Mouse (Mus musculus): ENCODE data around the gene Syngr4. TPM values are rescaled to one million over a fixed set of nuclear protein-coding genes. Genes with fewer than 3 reads are reported as not detected.
"Not testable (repeated sequence)": the region's sequence is repeated elsewhere in the genome, so short reads cannot be mapped to it uniquely, and the experiment has no call there.

The Syngr4 gene
- polyA plus RNA-seq (2015; fragmentation: Nextera tagmentation; extraction: Ambion mirVana): 0.34 TPM in 1 of 2 replicates, not detected in the other

DNA sequence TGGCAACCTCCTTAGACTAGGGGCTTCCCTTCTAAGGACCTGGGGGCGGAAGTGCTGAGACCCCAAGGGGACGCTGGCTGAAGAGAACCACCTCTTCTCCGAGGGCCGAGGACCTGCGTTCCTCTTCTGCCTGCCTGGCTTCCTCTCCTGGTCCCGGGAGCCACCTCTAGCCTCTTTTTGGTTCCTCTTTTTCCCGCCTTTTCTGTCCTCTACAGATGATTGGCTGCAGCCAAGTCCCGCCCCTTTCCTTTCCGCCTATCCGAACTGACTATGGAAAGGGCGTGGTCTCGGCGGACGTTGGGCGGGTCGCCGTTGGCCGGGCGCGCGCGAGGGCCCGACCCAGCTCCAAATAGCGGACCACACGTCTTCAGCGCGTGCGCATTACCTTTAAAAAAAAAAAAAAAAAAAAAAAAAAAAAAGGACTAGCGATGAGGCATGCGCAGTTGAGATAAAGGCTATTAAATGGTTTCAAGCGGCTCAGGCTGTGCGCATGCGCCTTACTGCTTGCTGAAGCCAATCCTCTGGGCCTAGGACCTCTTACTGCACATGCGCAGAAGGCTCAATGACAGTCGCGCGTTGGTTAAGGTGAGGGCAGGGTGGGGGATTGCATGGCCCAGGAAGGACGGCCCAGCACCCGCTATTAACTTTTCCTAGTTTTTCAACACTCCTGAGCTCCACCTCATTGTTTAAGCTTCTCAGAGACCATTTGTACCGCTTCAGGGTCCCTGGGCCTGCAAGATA, at the start of gene Syngr4, which contains the start of gene Tmem143:
Syngr4 (minus strand) TSS at position 198 of the 741 bp plus-strand sequence.
Tmem143 (plus strand) TSS at position 425 of the 741 bp plus-strand sequence.
- 1% methylated on average over 40 of the region's 40 CpGs for WGBS
- peak within 1 kb of the TSS; percentile 82 for H3K27ac ChIP-seq (replicated peaks)
- H3K4me2 ChIP-seq: peak within 1 kb of the TSS; percentile 90
- H3K9ac ChIP-seq: peak within 1 kb of the TSS; percentile 62
- H3K9me3 ChIP-seq: no peaks in the 10 kb centered on the region
- H3K36me3 ChIP-seq: no peaks in the 10 kb centered on the region
- H3K27me3 ChIP-seq: no peaks in the 10 kb centered on the region
- peaks cover 15% of the 10 kb centered on the region for H3K4me1 ChIP-seq (replicated peaks)
- peak within 1 kb of the TSS; percentile 53 for H3K4me3 ChIP-seq
- peak; percentile 93 for ATAC-seq (ENCODE audit: low FRiP score, low read depth)

GRCm38 (mm10) chr7:45943280-45943679, 46.8 kb upstream of the Syngr4 start:
- H3K36me3 ChIP-seq; ATAC-seq (ENCODE audit: low FRiP score, low read depth); H3K9ac ChIP-seq; H3K4me2 ChIP-seq; H3K27ac ChIP-seq (replicated peaks); H3K9me3 ChIP-seq; H3K4me1 ChIP-seq (replicated peaks); H3K4me3 ChIP-seq; H3K27me3 ChIP-seq: not testable (repeated sequence)
- WGBS: 76% methylated on average over 1 of the region's 1 CpGs

GRCm38 (mm10) chr7:45941986-45942385, 45.5 kb upstream of the Syngr4 start:
- no peaks in the 10 kb centered on the region for H3K4me1 ChIP-seq (replicated peaks)
- H3K27ac ChIP-seq (replicated peaks): no peak overlapping the region
- no peak overlapping the region for H3K4me2 ChIP-seq
- WGBS: 92% methylated on average over 9 of the region's 9 CpGs
- H3K9ac ChIP-seq: no peak overlapping the region
- H3K27me3 ChIP-seq: no peaks in the 10 kb centered on the region
- ATAC-seq (ENCODE audit: low FRiP score, low read depth): no peak
- H3K9me3 ChIP-seq: no peaks in the 10 kb centered on the region
- H3K4me3 ChIP-seq: no peak overlapping the region
- H3K36me3 ChIP-seq: no peaks in the 10 kb centered on the region

GRCm38 (mm10) chr7:45939836-45940235, 43.3 kb upstream of the Syngr4 start:
- no peak overlapping the region for H3K27ac ChIP-seq (replicated peaks)
- no peak overlapping the region for H3K9ac ChIP-seq
- no peaks in the 10 kb centered on the region for H3K4me1 ChIP-seq (replicated peaks)
- 45% methylated on average over 2 of the region's 2 CpGs for WGBS
- no peak overlapping the region for H3K4me2 ChIP-seq
- ATAC-seq (ENCODE audit: low FRiP score, low read depth): no peak
- H3K36me3 ChIP-seq: no peaks in the 10 kb centered on the region
- no peaks in the 10 kb centered on the region for H3K9me3 ChIP-seq
- no peaks in the 10 kb centered on the region for H3K27me3 ChIP-seq
- no peak overlapping the region for H3K4me3 ChIP-seq

GRCm38 (mm10) chr7:45935114-45935513, 38.6 kb upstream of the Syngr4 start:
- Histone ChIP-seq H3K9ac (no peak overlapping the region), H3K27ac (replicated peaks) (no peak overlapping the region), H3K4me3 (no peak overlapping the region), H3K4me2 (no peak overlapping the region), H3K27me3 (no peaks in the 10 kb centered on the region), H3K9me3 (no peaks in the 10 kb centered on the region), H3K4me1 (replicated peaks) (no peaks in the 10 kb centered on the region), H3K36me3 (no peaks in the 10 kb centered on the region)
- ATAC-seq (ENCODE audit: low FRiP score, low read depth): peak; percentile 61; the same call in 1 of the 2 replicates
- WGBS: 27% methylated on average over 7 of the region's 7 CpGs

DNA sequence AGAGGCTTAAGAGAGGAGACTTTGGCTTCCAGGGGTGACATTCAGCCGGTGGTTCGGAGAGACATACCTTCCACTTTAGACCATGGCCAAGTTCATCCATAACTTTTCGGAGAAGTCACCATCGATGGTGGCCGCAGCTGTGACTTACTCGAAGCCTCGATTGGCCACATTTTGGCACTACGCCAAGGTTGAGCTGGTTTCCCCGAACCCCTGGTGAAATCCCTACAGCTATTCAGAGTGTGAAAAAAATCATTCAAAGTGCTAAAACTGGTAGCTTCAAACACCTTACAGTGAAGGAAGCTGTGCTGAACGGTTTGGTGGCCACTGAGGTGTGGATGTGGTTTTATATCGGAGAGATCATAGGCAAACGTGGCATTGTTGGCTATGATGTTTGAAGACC, 37.3 kb upstream of the Syngr4 start:
- not testable (repeated sequence) for H3K36me3 ChIP-seq; H3K4me1 ChIP-seq (replicated peaks); H3K4me3 ChIP-seq; H3K9me3 ChIP-seq; H3K27me3 ChIP-seq; ATAC-seq (ENCODE audit: low FRiP score, low read depth); H3K9ac ChIP-seq; H3K27ac ChIP-seq (replicated peaks); H3K4me2 ChIP-seq
- WGBS: 86% methylated on average over 12 of the region's 12 CpGs

DNA sequence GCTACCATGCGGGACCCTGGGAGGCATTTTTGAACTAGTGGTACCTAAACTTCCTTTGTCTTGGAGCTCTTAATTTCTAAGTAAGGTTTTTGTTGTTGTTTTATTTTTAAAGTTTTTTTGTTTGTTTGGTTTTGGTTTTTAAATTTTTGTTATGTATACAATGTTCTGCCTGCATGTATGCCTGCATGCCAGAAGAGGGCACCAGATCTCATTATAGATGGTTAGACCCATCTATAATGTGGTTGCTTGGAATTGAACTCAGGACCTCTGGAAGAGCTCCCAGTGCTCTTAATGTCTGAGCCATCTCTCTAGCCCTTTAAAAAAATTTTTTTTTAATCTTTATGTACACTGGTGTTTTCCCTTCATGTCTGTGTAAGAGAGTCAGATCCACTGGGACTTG, 33.2 kb upstream of the Syngr4 start:
- 91% methylated on average over 1 of the region's 1 CpGs for WGBS
- H3K4me1 ChIP-seq (replicated peaks): no peaks in the 10 kb centered on the region
- H3K9me3 ChIP-seq: no peaks in the 10 kb centered on the region
- H3K27ac ChIP-seq (replicated peaks): no peak overlapping the region
- no peak overlapping the region for H3K4me3 ChIP-seq
- no peak overlapping the region for H3K4me2 ChIP-seq
- peaks cover 3% of the 10 kb centered on the region; the same call in 1 of the 2 replicates for H3K27me3 ChIP-seq
- H3K36me3 ChIP-seq: no peaks in the 10 kb centered on the region
- no peak overlapping the region for H3K9ac ChIP-seq
- no peak for ATAC-seq (ENCODE audit: low FRiP score, low read depth)

- no peaks in the 10 kb centered on the region for H3K9me3 ChIP-seq
- no peak for ATAC-seq (ENCODE audit: low FRiP score, low read depth)
- H3K9ac ChIP-seq: no peak overlapping the region
- peaks cover 8% of the 10 kb centered on the region; the same call in 1 of the 2 replicates for H3K4me1 ChIP-seq (replicated peaks)
- WGBS: 15% methylated on average over 20 of the region's 23 CpGs
- no peaks in the 10 kb centered on the region for H3K36me3 ChIP-seq
- 0 out of 2 replicates have a peak overlapping the region, but pooled peaks have one; percentile 6 for H3K4me3 ChIP-seq
- H3K27me3 ChIP-seq: peaks cover 3% of the 10 kb centered on the region; the same call in 1 of the 2 replicates
- peak overlapping the region; percentile 24 for H3K4me2 ChIP-seq
- no peak overlapping the region for H3K27ac ChIP-seq (replicated peaks)
Observed at GRCm38 (mm10) chr7:45928626-45929295, 32.2 kb upstream of the Syngr4 start.

DNA sequence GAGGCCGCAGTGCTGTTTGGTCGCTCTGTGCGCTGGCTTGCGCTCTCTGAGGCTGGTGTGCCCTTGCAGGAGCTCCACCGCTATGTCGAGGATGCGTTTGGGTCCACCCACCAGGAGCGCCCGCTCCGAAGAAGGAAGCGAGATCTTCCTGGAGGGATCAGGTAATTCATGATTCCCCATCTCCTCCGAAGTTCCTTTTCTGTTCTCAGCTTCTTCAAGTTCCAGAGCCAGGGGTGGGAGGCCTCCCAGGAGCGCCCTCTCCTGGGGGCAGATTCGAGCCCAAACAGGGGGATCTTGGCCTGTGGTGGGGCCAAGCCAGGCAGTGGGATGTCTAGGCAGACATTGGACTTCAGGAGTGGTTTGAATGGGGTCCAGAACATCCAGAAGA, 27.9 kb upstream of the Syngr4 start:
- H3K27ac ChIP-seq (replicated peaks): no peak overlapping the region; the same call in 1 of the 2 replicates

DNA sequence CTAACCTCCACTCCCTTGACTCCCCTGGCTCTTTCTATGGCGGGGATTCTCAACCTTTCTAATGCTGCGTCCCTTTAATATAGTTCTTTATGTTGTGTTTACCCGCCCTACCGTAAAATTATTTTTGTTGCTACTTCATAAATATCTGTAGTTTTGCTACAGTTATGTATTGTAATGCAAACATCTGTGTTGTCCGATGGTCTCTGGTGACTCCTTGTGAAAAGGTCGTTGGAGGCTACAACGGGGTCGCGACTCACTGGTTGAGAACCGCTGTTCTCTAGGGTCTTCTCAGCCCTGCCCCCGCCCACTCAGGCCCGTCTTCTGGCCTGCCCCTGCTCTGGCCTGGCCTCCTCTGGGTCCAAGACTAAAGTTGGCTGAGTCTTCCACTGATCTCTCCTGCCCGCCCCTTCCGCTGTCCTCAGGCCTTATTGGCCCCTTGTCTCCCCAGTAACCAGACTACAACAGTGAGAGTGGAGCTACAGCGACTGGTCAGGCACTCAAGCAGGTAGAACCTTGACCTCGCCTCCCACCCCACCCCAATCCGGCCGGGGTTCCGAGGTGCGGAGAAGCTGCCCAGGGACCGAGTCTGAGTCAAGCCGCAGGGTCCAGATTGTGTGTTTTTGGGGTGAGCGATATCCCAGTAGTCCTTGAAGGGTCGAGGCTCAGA, 27.4 kb upstream of the Syngr4 start, which contains the start of gene Ccdc114:
Ccdc114 (plus strand) TSS at position 311 of the 667 bp plus-strand sequence.
- ATAC-seq (ENCODE audit: low FRiP score, low read depth): peak; percentile 57
- 6% methylated on average over 24 of the region's 24 CpGs for WGBS
- Histone ChIP-seq H3K27me3 (no peaks in the 10 kb centered on the region; the same call in 1 of the 2 replicates), H3K4me1 (replicated peaks) (peaks cover 21% of the 10 kb centered on the region), H3K4me2 (peak within 1 kb of the TSS; percentile 89), H3K36me3 (no peaks in the 10 kb centered on the region), H3K4me3 (peak within 1 kb of the TSS; percentile 51), H3K27ac (replicated peaks) (peak within 1 kb of the TSS; percentile 89), H3K9me3 (no peaks in the 10 kb centered on the region), H3K9ac (peak within 1 kb of the TSS; percentile 53)

More for the DNA sequence above, 27.9 kb upstream of the Syngr4 start:
- H3K4me3 ChIP-seq: peak overlapping the region; percentile 51
- ATAC-seq (ENCODE audit: low FRiP score, low read depth): no peak
- peaks cover 2% of the 10 kb centered on the region; the same call in 1 of the 2 replicates for H3K27me3 ChIP-seq
- peaks cover 21% of the 10 kb centered on the region for H3K4me1 ChIP-seq (replicated peaks)
- WGBS: 15% methylated on average over 14 of the region's 14 CpGs
- no peaks in the 10 kb centered on the region for H3K36me3 ChIP-seq
- no peak overlapping the region for H3K9ac ChIP-seq
- peak overlapping the region; percentile 89 for H3K4me2 ChIP-seq
- H3K9me3 ChIP-seq: no peaks in the 10 kb centered on the region

DNA sequence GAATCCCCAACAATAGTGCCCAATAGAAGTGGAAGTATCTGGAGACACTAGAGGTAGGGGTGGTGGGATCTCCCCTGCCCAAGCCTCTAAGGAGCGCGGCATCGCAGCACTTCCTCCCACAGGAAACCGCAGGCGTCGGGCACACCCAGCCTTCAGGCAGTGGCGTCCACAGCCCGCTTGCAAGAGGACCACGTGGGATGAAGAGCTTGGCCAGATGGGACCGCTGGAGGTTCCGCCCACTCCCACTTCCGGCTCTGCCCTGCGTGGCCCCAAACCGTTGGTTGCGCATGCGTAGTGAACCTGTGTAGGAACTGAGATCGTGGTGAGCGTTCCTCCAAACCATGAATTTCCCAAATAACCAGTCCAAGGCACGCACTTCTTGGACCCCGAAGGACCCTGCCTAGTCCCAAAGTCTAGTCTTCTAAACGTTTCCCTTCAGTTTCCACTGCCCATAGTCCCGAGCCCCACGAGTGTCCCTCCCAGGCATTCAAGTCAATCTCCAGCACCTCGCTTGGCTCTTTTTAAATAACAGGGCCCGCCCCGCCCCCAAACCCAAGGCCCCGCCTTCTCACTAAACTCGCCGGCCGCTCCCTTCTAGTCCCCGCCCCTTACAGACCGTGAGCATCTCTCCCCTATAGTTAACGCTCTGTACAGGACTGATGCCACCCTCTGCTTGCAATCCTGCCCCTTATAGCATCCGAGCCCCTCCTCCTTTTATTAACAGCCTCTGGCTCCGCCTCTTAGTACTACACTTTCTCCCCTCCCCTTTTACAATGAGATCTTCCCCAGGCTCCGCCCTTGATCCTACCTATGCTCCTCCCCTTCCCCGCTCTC, 26.6 kb upstream of the Syngr4 start:
- H3K9me3 ChIP-seq: no peaks in the 10 kb centered on the region
- H3K9ac ChIP-seq: peak overlapping the region; percentile 53
- H3K36me3 ChIP-seq: no peaks in the 10 kb centered on the region
- WGBS: under 1% methylated on average over 37 of the region's 37 CpGs
- H3K27me3 ChIP-seq: no peaks in the 10 kb centered on the region; the same call in 1 of the 2 replicates
- peak overlapping the region; percentile 89 for H3K27ac ChIP-seq (replicated peaks)
- H3K4me1 ChIP-seq (replicated peaks): peaks cover 21% of the 10 kb centered on the region
- H3K4me2 ChIP-seq: peak overlapping the region; percentile 89
- peak overlapping the region; percentile 51 for H3K4me3 ChIP-seq
- peak; percentile 88 for ATAC-seq (ENCODE audit: low FRiP score, low read depth)

Measured in hindbrain, embryonic 15.5 days (tissue).